Mouse (Mus musculus) neural tube, embryonic 12.5 days (tissue): ENCODE measurements around the gene Sgsm2. TPM values are rescaled to one million over a fixed set of nuclear protein-coding genes. Genes with fewer than 3 reads are reported as not detected.
"Not testable (repeated sequence)": the region's sequence is repeated elsewhere in the genome, so short reads cannot be mapped to it uniquely, and the experiment has no call there.

Source experiments
- ATAC-seq: fragments of 200-750 bp; cut with Nextera tagmentation; 2 replicates; pipeline ENCODE4 v1.8.0; 2017; ENCODE audit warnings: low read depth, mild to moderate bottlenecking, moderate TSS enrichment, moderate library complexity; ENCODE audit not compliant: low FRiP score
- H3K27ac ChIP-seq: fragments of 300-500 bp; sonication (generic); 2 replicates; pipeline ENCODE4 v1.5.1; 2016
- H3K27me3 ChIP-seq: fragments of 300-500 bp; sonication (generic); replicated peaks from 2 replicates; pipeline ENCODE4 v1.6.1; 2016; ENCODE audit warnings: mild to moderate bottlenecking
- H3K36me3 ChIP-seq: fragments of 300-500 bp; sonication (generic); 2 replicates; pipeline ENCODE4 v1.6.1; 2016; ENCODE audit warnings: mild to moderate bottlenecking
- H3K4me1 ChIP-seq: fragments of 300-500 bp; sonication (generic); 2 replicates; pipeline ENCODE4 v1.6.1; 2016
- H3K4me2 ChIP-seq: fragments of 300-500 bp; sonication (generic); replicated peaks from 2 replicates; pipeline ENCODE4 v1.6.1; 2016; ENCODE audit warnings: mild to moderate bottlenecking
- H3K4me3 ChIP-seq: fragments of 300-500 bp; sonication (generic); 2 replicates; pipeline ENCODE4 v1.5.1; 2016
- H3K9ac ChIP-seq: fragments of 300-500 bp; sonication (generic); 2 replicates; pipeline ENCODE4 v1.6.1; 2016; ENCODE audit warnings: mild to moderate bottlenecking
- H3K9me3 ChIP-seq: fragments of 300-500 bp; sonication (generic); 2 replicates; pipeline ENCODE4 v1.6.1; 2016; ENCODE audit warnings: mild to moderate bottlenecking
- WGBS: fragments of 180-500 bp; shearing (Covaris S2); methylation state at CpG from one replicate; pipeline ENCODE4 v1.1.7; 2016; 5-methylcytosine and 5-hydroxymethylcytosine counted together
- microRNA-seq: library from miRNA; unstranded; fragments of <30 nt; microRNA quantifications from one replicate; pipeline ENCODE4, GENCODE M21; 2017
- polyA plus RNA-seq: library from polyadenylated mRNA; unstranded; fragments of >200 nt; fragmentation: Nextera tagmentation; extraction: Ambion mirVana; gene quantifications from 2 replicates; pipeline ENCODE4 v1.2.1, GENCODE M21; 2016

Sgsm2 gene
- polyA plus RNA-seq, 1 experiment from 2014 or later = 16.8 TPM

DNA sequence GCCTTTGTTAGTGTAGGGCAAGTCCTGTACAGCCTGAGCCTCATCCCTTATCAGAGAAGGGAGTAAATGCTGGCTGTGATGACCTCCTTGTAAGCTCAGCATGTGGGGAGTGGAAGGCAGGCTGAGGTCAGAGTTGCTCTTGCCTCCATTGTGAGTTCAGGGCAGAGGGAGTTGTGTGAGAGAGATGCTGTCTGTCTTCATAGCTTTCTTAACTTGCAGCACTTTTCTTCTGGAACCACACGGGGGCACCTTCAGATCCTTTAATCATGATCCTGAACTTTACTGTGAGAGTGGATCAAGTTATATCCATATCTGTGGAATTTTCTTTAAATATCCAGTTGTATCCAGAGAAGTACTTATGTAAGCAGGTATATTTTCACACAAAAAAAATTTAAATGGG is 75.4 kb downstream of the Sgsm2 start:
- WGBS = 55% methylated on average over 1 of the region's 1 CpGs
- Histone ChIP-seq H3K36me3 (peaks cover 25% of the 10 kb centered on the region), H3K9ac (no peak overlapping the region), H3K4me1 (no peaks in the 10 kb centered on the region), H3K27ac (no peak overlapping the region), H3K9me3 (no peaks in the 10 kb centered on the region), H3K4me3 (no peak overlapping the region), H3K27me3 (no peaks in the 10 kb centered on the region), H3K4me2 (no peak overlapping the region)
- no peak for ATAC-seq

DNA sequence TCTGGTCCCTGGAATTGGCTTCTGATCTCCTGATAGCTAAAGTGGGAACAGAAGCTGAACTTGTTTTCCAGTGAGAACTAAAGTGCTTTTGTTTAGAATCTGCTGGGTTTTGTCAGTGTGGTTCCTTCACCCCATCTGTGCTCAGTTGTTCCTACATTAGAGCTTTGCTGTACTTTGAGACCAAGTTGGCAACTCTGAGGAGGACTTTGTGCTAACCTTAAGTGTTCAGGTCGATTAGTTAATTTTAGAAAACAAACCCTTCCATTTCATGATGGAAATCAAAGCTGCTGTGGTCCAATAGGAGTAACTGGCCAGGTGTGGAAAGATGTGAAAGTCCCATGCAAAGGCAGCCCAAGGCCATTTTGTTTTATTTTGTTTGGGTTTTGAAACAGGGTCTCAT is 75.9 kb downstream of the Sgsm2 start:
- Histone ChIP-seq H3K4me1 (no peaks in the 10 kb centered on the region), H3K9ac (no peak overlapping the region), H3K27ac (no peak overlapping the region), H3K36me3 (peaks cover 25% of the 10 kb centered on the region), H3K9me3 (no peaks in the 10 kb centered on the region), H3K27me3 (no peaks in the 10 kb centered on the region), H3K4me3 (no peak overlapping the region), H3K4me2 (no peak overlapping the region)
- WGBS = 73% methylated on average over 1 of the region's 1 CpGs
- no peak for ATAC-seq

DNA sequence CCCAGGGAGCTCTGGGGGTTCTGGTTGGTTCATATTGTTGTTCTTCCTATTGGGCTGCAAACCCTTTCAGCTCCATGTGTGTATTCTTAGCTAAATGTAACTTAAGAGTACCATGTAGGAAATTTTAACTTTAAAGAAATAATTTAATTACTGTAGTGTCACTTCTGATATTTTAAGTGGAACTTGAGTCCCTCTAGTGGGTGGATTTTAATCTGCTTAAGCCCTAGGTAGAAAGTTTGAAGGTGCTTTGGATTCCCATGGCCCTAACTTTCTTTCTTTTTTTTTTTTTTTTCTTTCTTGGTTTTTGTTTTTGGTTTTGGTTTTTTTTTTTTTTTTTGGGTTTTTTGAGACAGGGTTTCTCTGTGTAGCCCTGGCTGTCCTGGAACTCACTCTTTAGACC is 81.1 kb downstream of the Sgsm2 start:
- Histone ChIP-seq H3K4me3 (no peak overlapping the region), H3K4me1 (no peaks in the 10 kb centered on the region), H3K27ac (no peak overlapping the region), H3K36me3 (peaks cover 22% of the 10 kb centered on the region), H3K9me3 (no peaks in the 10 kb centered on the region), H3K27me3 (no peaks in the 10 kb centered on the region), H3K9ac (no peak overlapping the region), H3K4me2 (no peak overlapping the region)
- ATAC-seq = no peak

DNA sequence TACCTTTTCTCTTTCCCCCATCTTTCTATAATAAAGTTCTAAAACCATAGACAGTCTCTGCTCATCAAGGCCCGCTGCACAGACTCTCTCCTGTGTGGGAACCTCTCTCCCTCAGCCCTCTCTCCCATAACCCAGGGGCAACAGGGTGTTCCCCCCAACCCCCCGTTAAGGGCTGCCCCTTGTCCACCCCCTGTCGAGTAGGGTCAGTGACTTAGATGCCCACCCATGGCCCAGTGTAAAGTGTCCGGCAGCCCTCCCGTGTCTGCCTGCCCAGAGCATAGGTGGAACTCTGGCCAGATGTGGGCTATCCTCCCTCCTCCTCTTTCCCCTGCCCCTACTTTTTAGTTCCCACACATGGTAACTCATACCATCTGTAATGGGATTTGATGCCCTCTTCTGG is 85.3 kb downstream of the Sgsm2 start:
- Histone ChIP-seq H3K4me1 (no peaks in the 10 kb centered on the region), H3K9ac (no peak overlapping the region), H3K4me2 (no peak overlapping the region), H3K27me3 (no peaks in the 10 kb centered on the region), H3K9me3 (no peaks in the 10 kb centered on the region), H3K36me3 (peaks cover 16% of the 10 kb centered on the region), H3K27ac (no peak overlapping the region), H3K4me3 (no peak overlapping the region)
- WGBS = 65% methylated on average over 5 of the region's 5 CpGs
- ATAC-seq = no peak

DNA sequence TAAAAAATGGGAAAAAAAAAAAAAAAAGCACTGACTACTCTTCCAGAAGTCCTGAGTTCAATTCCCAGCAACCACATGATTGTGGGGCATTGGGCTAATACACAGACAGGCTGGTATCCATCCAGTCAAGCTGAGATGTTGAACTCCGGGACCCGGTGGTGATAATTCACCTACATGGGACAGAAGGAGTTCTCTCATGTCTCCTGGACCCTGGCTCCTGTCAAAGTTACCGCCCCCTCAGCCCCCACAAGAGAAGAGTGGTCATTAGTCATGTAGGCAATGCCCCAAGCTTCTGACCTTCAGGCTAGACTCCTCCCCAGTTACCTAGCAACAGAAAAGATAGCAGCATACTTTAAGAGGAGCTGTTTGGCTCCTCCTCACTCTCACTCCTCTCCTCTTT is 85.8 kb downstream of the Sgsm2 start:
- 56% methylated on average over 3 of the region's 3 CpGs for WGBS
- H3K27me3 ChIP-seq, ATAC-seq, H3K4me2 ChIP-seq, H3K9me3 ChIP-seq, H3K4me1 ChIP-seq, H3K4me3 ChIP-seq, H3K9ac ChIP-seq, H3K27ac ChIP-seq: not testable (repeated sequence)
- H3K36me3 ChIP-seq = peaks cover 20% of the 10 kb centered on the region

DNA sequence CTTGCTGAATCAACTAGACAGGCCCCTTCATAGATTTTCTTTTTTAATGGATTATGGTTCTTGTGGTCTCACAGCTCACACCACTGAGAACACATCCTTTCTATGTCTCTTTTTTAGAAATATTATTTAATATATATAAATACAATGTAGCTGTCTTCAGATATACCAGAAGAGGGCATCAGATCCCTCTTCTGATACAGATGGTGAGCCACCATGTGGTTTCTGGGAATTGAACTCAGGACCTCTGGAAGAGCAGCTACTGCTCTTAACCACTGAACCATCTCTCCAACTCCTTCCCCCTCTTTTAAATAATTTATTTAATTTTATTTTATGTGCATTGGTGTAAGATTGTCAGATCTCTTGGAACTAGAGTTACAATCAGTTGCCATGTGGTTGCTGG is 86.7 kb downstream of the Sgsm2 start:
- Histone ChIP-seq H3K4me3 (no peak overlapping the region), H3K27me3 (no peaks in the 10 kb centered on the region), H3K9ac (no peak overlapping the region), H3K9me3 (no peaks in the 10 kb centered on the region), H3K36me3 (peaks cover 28% of the 10 kb centered on the region), H3K27ac (no peak overlapping the region), H3K4me2 (no peak overlapping the region), H3K4me1 (no peaks in the 10 kb centered on the region)
- ATAC-seq = no peak

DNA sequence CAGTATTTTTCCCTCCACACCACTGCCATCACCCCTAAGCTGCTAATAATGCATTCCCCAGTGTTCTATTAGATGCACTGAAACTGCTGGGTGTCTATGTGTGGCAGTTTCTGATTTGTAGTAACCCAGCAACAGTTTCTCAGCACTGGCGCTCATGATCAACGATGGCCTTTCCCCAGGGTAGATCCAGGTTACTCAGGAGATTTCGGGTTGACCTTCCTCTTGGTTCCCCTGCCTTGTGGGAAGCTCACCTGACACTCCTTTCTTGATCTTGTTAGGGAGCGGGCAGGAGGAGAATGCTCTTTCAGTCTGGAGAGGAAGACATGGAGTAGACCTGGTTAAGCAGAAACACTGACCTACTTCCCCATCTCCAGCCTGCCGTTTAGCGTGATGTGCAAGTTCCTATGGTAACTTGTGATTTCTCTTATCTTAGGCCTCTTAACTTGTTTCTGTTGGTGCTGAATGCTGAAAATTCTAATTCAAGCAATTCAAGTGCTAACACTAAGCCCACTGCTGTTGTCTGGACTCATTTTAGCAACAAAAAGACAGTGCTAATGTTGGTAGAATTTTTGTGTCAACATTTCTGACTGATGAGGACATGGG is 88.5 kb downstream of the Sgsm2 start:
- Histone ChIP-seq H3K4me2 (no peak overlapping the region), H3K36me3 (peaks cover 42% of the 10 kb centered on the region), H3K9ac (no peak overlapping the region), H3K9me3 (no peaks in the 10 kb centered on the region), H3K4me1 (no peaks in the 10 kb centered on the region), H3K4me3 (no peak overlapping the region), H3K27ac (no peak overlapping the region), H3K27me3 (no peaks in the 10 kb centered on the region)
- WGBS = 96% methylated on average over 6 of the region's 6 CpGs
- ATAC-seq = no peak

DNA sequence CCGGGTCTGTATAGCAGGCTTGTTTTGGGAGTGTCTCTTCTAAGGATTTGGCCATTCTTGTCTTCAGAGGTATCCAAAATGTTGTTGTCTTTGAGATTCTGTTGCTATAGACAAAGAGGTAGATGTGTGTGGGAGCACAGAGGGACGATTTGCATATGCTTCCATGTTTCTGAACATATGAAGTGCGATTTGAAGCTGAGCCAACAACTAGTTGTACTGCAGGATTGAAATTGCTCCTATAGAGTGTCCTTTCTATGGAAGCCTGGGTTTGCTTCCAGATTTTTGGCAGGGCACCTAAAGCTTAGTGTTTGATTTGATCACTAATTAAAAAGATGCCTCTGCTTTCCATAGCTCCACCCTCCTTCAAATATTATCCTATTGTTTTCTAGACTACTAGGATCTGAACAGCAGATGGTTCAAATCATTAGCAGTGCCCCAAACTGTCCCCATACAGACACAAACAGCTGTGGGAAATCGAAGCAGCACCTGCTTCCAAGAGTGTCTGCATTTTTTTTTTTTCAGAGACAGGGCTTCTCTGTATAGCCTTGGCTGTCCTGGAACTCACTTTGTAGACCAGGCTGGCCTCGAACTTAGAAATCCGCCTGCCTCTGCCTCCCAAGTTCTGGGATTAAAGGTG is 89.5 kb downstream of the Sgsm2 start:
- no peak for ATAC-seq
- Histone ChIP-seq H3K4me1 (no peaks in the 10 kb centered on the region), H3K36me3 (peaks cover 42% of the 10 kb centered on the region), H3K4me3 (no peak overlapping the region), H3K9me3 (no peaks in the 10 kb centered on the region), H3K4me2 (no peak overlapping the region), H3K9ac (no peak overlapping the region), H3K27me3 (no peaks in the 10 kb centered on the region), H3K27ac (no peak overlapping the region)
- 96% methylated on average over 6 of the region's 6 CpGs for WGBS

DNA sequence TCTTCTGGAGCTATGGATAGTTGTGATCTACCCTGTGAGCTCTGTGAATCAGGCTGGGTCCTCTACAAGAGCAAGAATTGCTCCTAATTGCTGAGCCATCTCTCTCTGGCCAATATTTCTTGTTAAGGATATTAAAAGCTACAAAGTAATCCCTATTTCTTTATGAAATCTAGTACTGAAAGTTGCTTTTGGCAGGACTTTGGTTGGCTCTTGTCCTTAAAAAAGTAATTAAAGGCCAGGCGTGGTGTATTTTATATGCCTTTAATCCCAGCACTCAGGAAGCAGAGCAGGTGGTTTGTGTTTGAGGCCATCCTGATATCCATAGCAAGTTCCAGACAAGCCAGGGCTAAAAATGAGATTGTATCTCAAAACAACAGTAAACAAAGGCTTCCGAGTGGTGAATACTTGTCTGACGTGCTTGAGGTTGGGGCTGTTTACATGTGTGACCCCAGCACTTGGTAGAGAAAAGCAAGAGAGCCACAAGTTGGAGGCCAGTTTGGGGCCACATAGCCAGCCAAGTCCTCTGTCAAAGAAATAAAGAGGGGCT is 92.7 kb downstream of the Sgsm2 start:
- no peak overlapping the region for H3K27ac ChIP-seq
- no peaks in the 10 kb centered on the region for H3K27me3 ChIP-seq
- no peak overlapping the region for H3K4me2 ChIP-seq
- no peak overlapping the region for H3K4me3 ChIP-seq
- WGBS = 97% methylated on average over 3 of the region's 3 CpGs
- no peaks in the 10 kb centered on the region for H3K4me1 ChIP-seq
- no peak for ATAC-seq
- H3K36me3 ChIP-seq = peaks cover 42% of the 10 kb centered on the region
- no peaks in the 10 kb centered on the region for H3K9me3 ChIP-seq
- no peak overlapping the region for H3K9ac ChIP-seq

DNA sequence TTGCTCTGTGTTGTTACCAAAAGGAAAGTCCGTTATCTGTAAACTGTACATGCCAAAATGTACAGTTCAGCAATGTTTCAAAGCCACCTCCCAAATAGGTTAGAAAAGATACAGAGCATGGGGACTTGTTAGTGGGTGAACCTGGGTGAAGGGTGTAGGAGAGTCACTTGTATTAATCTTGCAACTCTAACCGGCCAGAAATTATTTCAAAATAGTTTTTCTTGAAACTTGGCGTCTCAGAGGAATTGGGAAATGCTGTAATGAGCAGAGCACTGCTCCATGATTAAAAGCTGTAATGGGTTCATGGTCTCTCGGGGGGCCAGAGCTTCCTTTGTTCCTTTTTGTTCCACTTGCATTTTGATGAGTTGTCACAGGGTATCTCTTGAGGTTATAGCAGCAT is 96.2 kb downstream of the Sgsm2 start:
- ATAC-seq = no peak
- H3K4me1 ChIP-seq = no peaks in the 10 kb centered on the region
- no peaks in the 10 kb centered on the region for H3K27me3 ChIP-seq
- no peak overlapping the region for H3K9ac ChIP-seq
- H3K4me3 ChIP-seq = no peak overlapping the region
- no peak overlapping the region for H3K27ac ChIP-seq
- no peaks in the 10 kb centered on the region for H3K9me3 ChIP-seq
- no peak overlapping the region for H3K4me2 ChIP-seq
- peaks cover 51% of the 10 kb centered on the region for H3K36me3 ChIP-seq
- WGBS = 73% methylated on average over 4 of the region's 4 CpGs

Small RNA genes lying within 50 kb of the gene (microRNA-seq; reads per million reads assigned to microRNA genes)
- gene Mir6926 = not detected

Other genes starting within 250 kb of the Sgsm2 start
- gene Cluh, start 247.6 kb downstream of the Sgsm2 start, polyA plus RNA-seq = 18.4 and 20.2 TPM in 2 replicates
- 73.0 and 82.4 TPM in 2 replicates for gene Pafah1b1, start 172.4 kb downstream of the Sgsm2 start, polyA plus RNA-seq
- gene Mettl16, start 126.2 kb downstream of the Sgsm2 start, polyA plus RNA-seq = 46.2 and 53.8 TPM in 2 replicates
- gene Mnt, start 66.1 kb downstream of the Sgsm2 start, polyA plus RNA-seq = 7.8 and 9.0 TPM in 2 replicates
- gene Tsr1, start 1.0 kb upstream of the Sgsm2 start, polyA plus RNA-seq = 35.2 and 38.3 TPM in 2 replicates
- 21.3 and 21.8 TPM in 2 replicates for gene Smg6, start 28.8 kb upstream of the Sgsm2 start, polyA plus RNA-seq
- 27.4 and 28.1 TPM in 2 replicates for gene Srr, start 28.9 kb upstream of the Sgsm2 start, polyA plus RNA-seq